Mouse (Mus musculus): ENCODE measurements around the gene Ppa2. TPM values are rescaled to one million over a fixed set of nuclear protein-coding genes. Genes with fewer than 3 reads are reported as not detected.

Ppa2 gene
- polyA plus RNA-seq, 1 experiment from 2014 or later = 41.9 TPM

GRCm38 (mm10) chr3:133314475-133314874, 4.6 kb downstream of the Ppa2 start:
- no peaks in the 10 kb centered on the region for H3K36me3 ChIP-seq (replicated peaks)
- no peak overlapping the region for H3K4me2 ChIP-seq
- H3K9ac ChIP-seq = no peak overlapping the region
- no peak overlapping the region for H3K4me3 ChIP-seq (replicated peaks)
- no peak overlapping the region for H3K27ac ChIP-seq (replicated peaks)
- no peaks in the 10 kb centered on the region for H3K9me3 ChIP-seq (replicated peaks)
- H3K4me1 ChIP-seq (replicated peaks) = peaks cover 33% of the 10 kb centered on the region
- 17% methylated on average over 6 of the region's 6 CpGs for WGBS (ENCODE audit: insufficient replicate concordance)
- no peaks in the 10 kb centered on the region for H3K27me3 ChIP-seq
- no peak for ATAC-seq (ENCODE audit: insufficient read depth)

GRCm38 (mm10) chr3:133315011-133315410, 5.1 kb downstream of the Ppa2 start:
- ATAC-seq (ENCODE audit: insufficient read depth) = no peak
- Histone ChIP-seq H3K36me3 (replicated peaks) (no peaks in the 10 kb centered on the region), H3K27me3 (no peaks in the 10 kb centered on the region), H3K9me3 (replicated peaks) (no peaks in the 10 kb centered on the region), H3K9ac (no peak overlapping the region), H3K27ac (replicated peaks) (no peak overlapping the region), H3K4me2 (no peak overlapping the region), H3K4me1 (replicated peaks) (peaks cover 28% of the 10 kb centered on the region), H3K4me3 (replicated peaks) (no peak overlapping the region)
- WGBS (ENCODE audit: insufficient replicate concordance) = 84% methylated on average over 14 of the region's 14 CpGs

DNA sequence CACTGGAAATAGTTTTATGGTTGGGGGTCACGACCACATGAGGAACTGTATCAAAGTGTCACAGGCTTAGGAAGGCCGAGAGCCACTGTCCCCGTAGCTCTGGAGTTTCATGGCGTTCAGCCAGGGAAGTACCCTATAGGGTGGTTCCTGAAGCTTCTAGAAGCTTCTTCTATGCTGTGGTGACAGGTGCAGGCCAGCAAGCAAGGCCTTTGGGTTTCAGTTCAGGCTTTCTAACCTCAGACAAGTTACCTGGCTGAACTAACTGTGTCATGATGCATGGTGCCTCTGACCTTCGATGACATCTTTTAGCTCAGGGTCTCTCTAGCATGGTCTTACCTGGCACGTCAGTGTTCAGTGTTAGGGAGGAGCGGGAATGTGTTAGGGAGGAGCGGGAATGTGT, 5.7 kb downstream of the Ppa2 start:
- Histone ChIP-seq H3K9ac (no peak overlapping the region), H3K9me3 (replicated peaks) (no peaks in the 10 kb centered on the region), H3K36me3 (replicated peaks) (no peaks in the 10 kb centered on the region), H3K4me3 (replicated peaks) (no peak overlapping the region), H3K4me2 (no peak overlapping the region), H3K4me1 (replicated peaks) (peaks cover 26% of the 10 kb centered on the region), H3K27ac (replicated peaks) (no peak overlapping the region), H3K27me3 (no peaks in the 10 kb centered on the region)
- no peak for ATAC-seq (ENCODE audit: insufficient read depth)
- WGBS (ENCODE audit: insufficient replicate concordance) = 75% methylated on average over 8 of the region's 8 CpGs

- no peaks in the 10 kb centered on the region for H3K27me3 ChIP-seq
- H3K9ac ChIP-seq = no peak overlapping the region
- no peak for ATAC-seq (ENCODE audit: insufficient read depth)
- peaks cover 3% of the 10 kb centered on the region; the same call in 1 of the 2 replicates for H3K36me3 ChIP-seq (replicated peaks)
- no peaks in the 10 kb centered on the region for H3K9me3 ChIP-seq (replicated peaks)
- H3K4me3 ChIP-seq (replicated peaks) = no peak overlapping the region
- no peak overlapping the region for H3K27ac ChIP-seq (replicated peaks)
- peaks cover 4% of the 10 kb centered on the region; the same call in 1 of the 2 replicates for H3K4me1 ChIP-seq (replicated peaks)
- WGBS (ENCODE audit: insufficient replicate concordance) = 60% methylated on average over 4 of the region's 4 CpGs
- no peak overlapping the region for H3K4me2 ChIP-seq
These were observed 7.9 kb downstream of the Ppa2 start for GRCm38 (mm10) chr3:133317845-133318244.

- H3K27ac ChIP-seq (replicated peaks) = no peak overlapping the region
- no peaks in the 10 kb centered on the region for H3K9me3 ChIP-seq (replicated peaks)
- H3K4me3 ChIP-seq (replicated peaks) = no peak overlapping the region
- 73% methylated on average over 15 of the region's 15 CpGs for WGBS (ENCODE audit: insufficient replicate concordance)
- H3K4me2 ChIP-seq = no peak overlapping the region
- H3K4me1 ChIP-seq (replicated peaks) = no peaks in the 10 kb centered on the region; the same call in 1 of the 2 replicates
- no peak for ATAC-seq (ENCODE audit: insufficient read depth)
- no peak overlapping the region for H3K9ac ChIP-seq
- no peaks in the 10 kb centered on the region for H3K27me3 ChIP-seq
- H3K36me3 ChIP-seq (replicated peaks) = peaks cover 5% of the 10 kb centered on the region; the same call in 1 of the 2 replicates
These were observed 8.7 kb downstream of the Ppa2 start for GRCm38 (mm10) chr3:133318596-133318995.

DNA sequence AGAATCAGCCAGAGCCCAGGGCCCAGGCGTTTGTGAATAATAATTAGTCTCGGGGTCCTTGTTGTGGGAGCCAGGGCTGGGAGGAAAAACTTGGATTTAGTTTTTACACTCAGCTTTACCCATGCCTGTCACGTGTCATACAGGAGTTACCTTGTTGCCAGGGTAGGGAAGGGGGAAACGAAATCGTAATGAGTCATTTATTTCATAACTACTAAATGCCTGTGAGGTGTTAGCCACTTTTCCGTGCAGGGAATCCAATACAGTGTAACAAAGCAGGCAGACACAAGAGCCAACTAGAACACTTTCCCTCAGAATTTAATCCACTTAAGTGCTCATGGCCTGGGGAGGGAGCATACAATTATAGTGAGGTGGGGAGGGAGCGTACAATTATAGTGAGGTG, 9.9 kb downstream of the Ppa2 start:
- ATAC-seq (ENCODE audit: insufficient read depth) = no peak
- no peak overlapping the region for H3K27ac ChIP-seq (replicated peaks)
- no peaks in the 10 kb centered on the region for H3K9me3 ChIP-seq (replicated peaks)
- H3K4me3 ChIP-seq (replicated peaks) = no peak overlapping the region
- peaks cover 5% of the 10 kb centered on the region; the same call in 1 of the 2 replicates for H3K36me3 ChIP-seq (replicated peaks)
- WGBS (ENCODE audit: insufficient replicate concordance) = 82% methylated on average over 7 of the region's 7 CpGs
- H3K4me1 ChIP-seq (replicated peaks) = no peaks in the 10 kb centered on the region
- H3K27me3 ChIP-seq = no peaks in the 10 kb centered on the region
- H3K4me2 ChIP-seq = no peak overlapping the region
- no peak overlapping the region for H3K9ac ChIP-seq

DNA sequence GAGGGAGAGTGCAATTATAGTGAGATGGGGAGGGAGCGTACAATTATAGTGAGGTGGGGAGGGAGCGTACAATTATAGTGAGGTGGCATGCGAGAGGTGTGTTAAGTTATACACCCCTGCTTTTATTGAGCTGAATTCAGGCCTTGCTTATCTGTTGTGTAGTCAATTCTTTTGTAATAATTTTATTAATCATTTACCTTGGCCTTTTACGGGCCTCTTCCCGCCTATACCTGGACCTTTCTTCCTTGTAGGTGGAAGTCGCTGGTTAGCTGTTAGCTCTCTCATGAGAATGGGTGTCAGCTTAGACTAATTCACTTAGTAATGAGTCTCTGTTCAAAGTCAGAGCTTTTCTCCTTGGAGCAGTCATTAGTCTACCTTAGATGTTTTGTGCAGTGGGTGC, 10.4 kb downstream of the Ppa2 start:
- Histone ChIP-seq H3K9me3 (replicated peaks) (no peaks in the 10 kb centered on the region), H3K27ac (replicated peaks) (no peak overlapping the region), H3K4me1 (replicated peaks) (no peaks in the 10 kb centered on the region), H3K36me3 (replicated peaks) (peaks cover 5% of the 10 kb centered on the region; the same call in 1 of the 2 replicates), H3K4me2 (no peak overlapping the region), H3K4me3 (replicated peaks) (no peak overlapping the region), H3K27me3 (no peaks in the 10 kb centered on the region), H3K9ac (no peak overlapping the region)
- ATAC-seq (ENCODE audit: insufficient read depth) = no peak
- 82% methylated on average over 6 of the region's 6 CpGs for WGBS (ENCODE audit: insufficient replicate concordance)

DNA sequence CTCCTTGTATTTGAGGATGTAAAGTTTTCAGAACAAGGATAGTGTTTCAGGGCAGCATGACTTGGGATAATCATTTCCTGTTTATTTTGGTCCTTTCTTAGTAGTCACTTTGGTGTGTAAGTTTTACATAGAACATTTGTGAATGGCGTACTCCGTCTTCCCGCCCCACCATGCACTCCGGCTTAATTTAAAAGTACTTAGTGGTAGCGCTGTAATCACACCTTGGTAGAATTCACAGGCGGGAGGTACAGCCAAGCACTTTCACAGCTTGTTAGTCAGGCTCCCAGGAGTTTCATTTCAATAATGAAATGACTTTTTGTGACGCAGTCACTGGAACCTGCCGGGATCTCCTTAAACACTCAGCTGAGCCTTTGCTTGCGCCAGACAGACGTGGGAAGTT, 12.0 kb downstream of the Ppa2 start:
- no peak overlapping the region for H3K9ac ChIP-seq
- no peaks in the 10 kb centered on the region for H3K27me3 ChIP-seq
- WGBS (ENCODE audit: insufficient replicate concordance) = 85% methylated on average over 10 of the region's 10 CpGs
- H3K4me1 ChIP-seq (replicated peaks) = no peaks in the 10 kb centered on the region
- H3K4me3 ChIP-seq (replicated peaks) = no peak overlapping the region
- no peak for ATAC-seq (ENCODE audit: insufficient read depth)
- H3K36me3 ChIP-seq (replicated peaks) = peaks cover 5% of the 10 kb centered on the region; the same call in 1 of the 2 replicates
- no peak overlapping the region for H3K27ac ChIP-seq (replicated peaks)
- no peaks in the 10 kb centered on the region for H3K9me3 ChIP-seq (replicated peaks)
- H3K4me2 ChIP-seq = no peak overlapping the region

DNA sequence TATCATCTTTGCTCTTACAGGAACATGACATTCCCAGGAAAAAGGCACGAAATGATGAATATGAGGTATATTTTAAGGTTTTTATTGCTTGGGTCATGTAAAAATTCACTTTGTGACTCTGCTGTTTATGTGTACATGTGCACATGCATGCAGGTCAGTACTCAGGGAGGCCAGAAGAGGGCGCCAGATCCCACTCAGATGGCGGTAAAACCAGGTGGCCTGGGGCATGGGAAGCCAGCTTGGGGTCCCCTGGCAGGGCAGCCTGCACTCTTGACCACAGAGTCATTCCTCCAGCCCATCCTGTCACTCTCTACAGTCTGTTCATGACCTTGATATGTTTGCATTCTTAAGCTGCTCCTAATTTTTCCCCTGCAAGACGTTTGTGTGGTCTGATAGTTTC, 12.6 kb downstream of the Ppa2 start:
- Histone ChIP-seq H3K27me3 (no peaks in the 10 kb centered on the region), H3K4me2 (no peak overlapping the region), H3K27ac (replicated peaks) (no peak overlapping the region), H3K9me3 (replicated peaks) (no peaks in the 10 kb centered on the region), H3K36me3 (replicated peaks) (peaks cover 5% of the 10 kb centered on the region; the same call in 1 of the 2 replicates), H3K9ac (no peak overlapping the region), H3K4me1 (replicated peaks) (no peaks in the 10 kb centered on the region), H3K4me3 (replicated peaks) (no peak overlapping the region)
- no peak for ATAC-seq (ENCODE audit: insufficient read depth)
- 61% methylated on average over 4 of the region's 4 CpGs for WGBS (ENCODE audit: insufficient replicate concordance)

GRCm38 (mm10) chr3:133325135-133325534, 15.2 kb downstream of the Ppa2 start:
- H3K9ac ChIP-seq = no peak overlapping the region
- H3K27ac ChIP-seq (replicated peaks) = no peak overlapping the region
- H3K4me1 ChIP-seq (replicated peaks) = no peaks in the 10 kb centered on the region
- H3K4me2 ChIP-seq = no peak overlapping the region
- no peak overlapping the region for H3K4me3 ChIP-seq (replicated peaks)
- no peaks in the 10 kb centered on the region for H3K9me3 ChIP-seq (replicated peaks)
- WGBS (ENCODE audit: insufficient replicate concordance) = 73% methylated on average over 5 of the region's 5 CpGs
- H3K27me3 ChIP-seq = no peaks in the 10 kb centered on the region
- no peak for ATAC-seq (ENCODE audit: insufficient read depth)
- peaks cover 5% of the 10 kb centered on the region; the same call in 1 of the 2 replicates for H3K36me3 ChIP-seq (replicated peaks)

GRCm38 (mm10) chr3:133328551-133328950, 18.6 kb downstream of the Ppa2 start:
- H3K27me3 ChIP-seq = no peaks in the 10 kb centered on the region
- H3K36me3 ChIP-seq (replicated peaks) = no peaks in the 10 kb centered on the region; the same call in 1 of the 2 replicates
- H3K4me2 ChIP-seq = no peak overlapping the region
- no peak overlapping the region for H3K9ac ChIP-seq
- H3K4me1 ChIP-seq (replicated peaks) = no peaks in the 10 kb centered on the region
- H3K27ac ChIP-seq (replicated peaks) = no peak overlapping the region
- H3K9me3 ChIP-seq (replicated peaks) = no peaks in the 10 kb centered on the region
- no peak for ATAC-seq (ENCODE audit: insufficient read depth)
- 75% methylated on average over 13 of the region's 13 CpGs for WGBS (ENCODE audit: insufficient replicate concordance)
- no peak overlapping the region for H3K4me3 ChIP-seq (replicated peaks)

DNA sequence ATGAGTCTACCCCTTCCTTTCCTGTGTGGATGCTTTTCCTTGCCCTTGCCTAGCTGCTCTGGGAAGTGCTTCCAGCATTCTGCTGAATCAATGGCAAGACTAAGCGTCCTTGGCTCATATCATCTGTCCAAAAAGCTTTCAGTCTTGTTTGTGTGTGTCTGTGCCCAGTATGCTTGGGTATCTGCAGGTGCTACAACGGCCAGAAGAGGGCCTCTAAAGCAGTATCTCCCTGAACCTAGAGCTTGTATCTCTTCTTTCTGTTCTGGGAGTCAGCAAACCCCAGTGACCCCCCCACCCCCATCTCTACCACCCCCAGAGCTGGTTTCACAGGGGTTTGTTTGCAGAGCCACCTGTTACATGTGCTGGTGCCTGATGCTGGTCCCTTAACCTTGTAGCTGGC, 19.5 kb downstream of the Ppa2 start:
- Histone ChIP-seq H3K9ac (no peak overlapping the region), H3K27ac (replicated peaks) (no peak overlapping the region), H3K4me2 (no peak overlapping the region), H3K36me3 (replicated peaks) (no peaks in the 10 kb centered on the region; the same call in 1 of the 2 replicates), H3K27me3 (no peaks in the 10 kb centered on the region), H3K9me3 (replicated peaks) (no peaks in the 10 kb centered on the region), H3K4me1 (replicated peaks) (no peaks in the 10 kb centered on the region), H3K4me3 (replicated peaks) (no peak overlapping the region)
- WGBS (ENCODE audit: insufficient replicate concordance) = 48% methylated on average over 2 of the region's 2 CpGs
- no peak for ATAC-seq (ENCODE audit: insufficient read depth)
